Mouse (Mus musculus): ENCODE measurements at regions not wholly inside any gene's neighbourhood (a gene's known extent, or its start where the extent isn't known, plus 50 kb on each side); places are given as distances from the start of the nearest gene placed in this dataset.
A peak's percentile ranks its signal among the peaks of the same experiment; 100 is the strongest.
"Not testable (repeated sequence)": the region's sequence is repeated elsewhere in the genome, so short reads cannot be mapped to it uniquely, and the experiment has no call there.

DNA sequence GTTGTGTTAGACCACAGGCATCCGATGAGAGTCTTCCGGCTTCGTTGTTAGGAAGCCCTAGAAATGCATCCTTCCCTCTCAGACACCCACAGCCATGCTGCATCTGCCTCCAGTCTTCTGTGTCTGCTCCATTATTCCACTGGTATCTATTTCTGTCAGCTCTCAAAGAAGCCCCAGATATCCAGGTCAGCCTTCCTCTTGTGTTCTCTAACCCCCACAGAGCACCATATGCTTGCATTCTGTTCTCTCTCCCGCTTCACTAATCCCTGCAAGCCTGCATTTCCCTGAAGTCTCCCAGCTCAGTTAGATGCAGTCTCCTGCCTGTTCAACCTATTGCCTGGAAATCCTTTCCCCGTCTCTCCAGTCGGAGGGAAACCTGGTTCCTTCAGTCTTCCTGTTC lies 53.6 kb upstream of the Wdfy3 start:
- DNase-seq, result peak; percentile 64

DNA sequence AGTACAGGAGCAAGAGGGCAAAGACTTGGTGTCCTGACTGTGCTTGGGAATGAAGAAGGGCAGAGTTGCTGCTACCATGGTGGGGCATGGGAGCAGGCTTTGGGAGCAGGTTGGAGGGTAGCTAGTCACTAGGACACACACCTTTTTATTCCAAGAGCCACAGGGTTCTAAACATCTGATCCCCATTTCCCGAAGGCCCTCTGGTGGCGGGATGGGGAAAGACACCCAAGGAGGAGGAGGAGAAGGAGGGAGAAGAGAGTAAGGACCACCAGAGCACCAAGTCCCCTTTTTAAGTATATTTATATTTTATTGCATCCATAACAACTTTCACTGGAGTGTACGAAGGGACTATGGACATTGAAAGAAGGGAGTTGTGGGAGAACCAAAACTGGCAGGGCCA lies 57.0 kb upstream of the Wdfy3 start:
- DNase-seq, result no peak

DNA sequence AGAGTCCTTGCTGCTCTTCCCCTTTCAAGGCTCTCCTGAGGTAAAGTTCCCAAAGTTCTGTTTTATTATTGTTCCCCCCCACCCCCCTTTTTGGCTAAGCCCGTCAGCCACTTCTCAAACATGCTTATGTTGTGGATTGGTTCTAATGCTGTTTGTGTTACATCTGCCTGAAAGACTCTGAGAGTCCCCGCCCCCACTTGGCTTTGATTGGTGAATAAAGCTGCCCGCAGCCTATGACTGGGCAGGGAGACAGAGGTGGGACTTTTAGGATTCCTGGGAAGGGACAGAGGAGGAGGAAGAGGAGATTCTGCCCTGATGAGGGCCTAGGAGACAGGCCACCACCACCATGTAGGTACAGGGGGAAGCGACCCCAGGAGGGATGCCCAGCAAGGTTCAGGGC lies 78.3 kb upstream of the Wdfy3 start:
- DNase-seq, result no peak

DNA sequence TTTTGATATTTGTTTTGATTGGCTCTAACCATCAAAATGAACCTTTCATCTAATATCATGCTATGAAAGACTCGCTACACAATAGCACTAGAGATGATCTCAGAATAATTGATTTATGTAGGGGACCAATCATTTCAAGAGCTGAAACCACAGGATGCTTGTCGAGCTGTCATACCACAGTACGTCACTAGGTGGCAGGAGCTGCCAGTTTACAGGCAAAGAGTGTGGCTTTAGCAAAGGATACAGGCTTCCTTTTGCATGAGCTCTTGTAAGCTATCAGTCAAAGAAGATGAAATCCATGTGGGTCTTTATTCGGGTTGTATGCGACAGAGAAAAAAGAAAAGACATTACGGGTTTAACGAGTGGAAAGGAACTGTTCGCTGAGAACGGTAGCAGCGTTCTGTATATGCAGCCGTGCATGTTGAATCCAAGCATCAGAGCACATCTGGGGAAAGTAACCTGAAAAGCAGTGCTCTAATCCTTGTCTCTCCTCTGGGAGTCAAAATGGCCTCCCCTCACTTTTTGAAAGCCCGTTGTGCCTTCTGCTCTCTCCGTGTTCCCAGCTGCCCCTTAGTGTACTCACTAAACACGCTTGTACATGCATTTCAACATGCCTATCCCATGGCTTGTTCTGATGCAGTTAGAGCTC lies 79.9 kb upstream of the Wdfy3 start:
- DNase-seq, result peak; percentile 79

DNA sequence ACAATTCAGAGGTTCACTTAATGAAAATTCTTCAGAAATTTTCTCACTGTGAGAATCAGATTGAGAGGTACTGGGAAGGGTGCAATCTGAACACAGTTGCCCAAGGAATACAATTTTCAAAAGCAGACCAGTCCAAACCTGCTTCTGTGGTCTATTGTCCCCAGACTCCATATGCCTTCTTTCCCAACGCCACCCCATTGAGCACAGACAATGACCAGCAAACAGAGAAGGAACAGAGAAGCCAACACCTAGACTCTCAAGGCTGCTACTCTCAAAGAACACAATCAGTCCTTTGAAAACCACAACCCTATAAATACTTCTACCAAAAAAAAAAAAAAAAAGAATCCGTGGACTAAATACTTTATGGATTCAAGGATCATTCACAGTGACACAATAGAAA lies 89.9 kb upstream of the Wdfy3 start:
- no peak for DNase-seq

DNA sequence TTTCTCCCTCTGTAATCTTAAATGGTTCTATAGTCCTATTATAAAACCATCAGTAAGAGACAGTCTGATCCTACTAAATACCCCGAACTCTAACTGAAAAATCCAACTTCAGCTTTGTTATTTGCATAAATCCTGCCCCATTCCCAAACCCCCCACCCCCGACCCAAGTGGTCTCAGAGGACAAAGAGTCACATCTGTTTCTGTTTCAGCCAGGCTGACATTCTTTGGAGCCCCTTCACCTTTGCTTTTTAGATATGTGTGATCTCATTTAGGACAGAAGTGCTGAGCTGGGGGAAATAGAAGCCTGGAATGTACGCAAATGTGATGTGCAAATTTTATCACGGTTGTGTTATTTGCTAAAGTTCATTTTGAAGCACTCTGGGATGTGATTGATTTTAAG lies 98.3 kb upstream of the Wdfy3 start:
- no peak for DNase-seq

DNA sequence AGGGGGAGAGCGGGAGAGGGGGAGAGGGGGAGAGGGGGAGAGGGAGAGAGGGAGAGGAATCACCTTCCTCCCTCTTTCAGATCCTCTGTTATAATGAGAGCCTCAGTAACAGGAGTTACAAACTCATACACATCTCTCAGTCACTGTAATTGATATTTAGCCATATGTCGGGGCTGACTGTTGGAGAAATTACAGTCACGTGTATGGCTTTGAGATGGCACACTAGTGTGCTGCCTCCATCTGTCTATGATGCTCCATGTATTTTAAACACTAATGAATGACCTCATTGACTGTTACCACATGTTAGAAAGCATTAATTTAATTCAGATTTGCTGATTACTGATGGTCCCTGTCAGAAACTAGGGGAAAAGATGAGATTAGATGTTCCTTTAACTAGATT lies 102.1 kb upstream of the Wdfy3 start:
- peak; percentile 53 for DNase-seq

DNA sequence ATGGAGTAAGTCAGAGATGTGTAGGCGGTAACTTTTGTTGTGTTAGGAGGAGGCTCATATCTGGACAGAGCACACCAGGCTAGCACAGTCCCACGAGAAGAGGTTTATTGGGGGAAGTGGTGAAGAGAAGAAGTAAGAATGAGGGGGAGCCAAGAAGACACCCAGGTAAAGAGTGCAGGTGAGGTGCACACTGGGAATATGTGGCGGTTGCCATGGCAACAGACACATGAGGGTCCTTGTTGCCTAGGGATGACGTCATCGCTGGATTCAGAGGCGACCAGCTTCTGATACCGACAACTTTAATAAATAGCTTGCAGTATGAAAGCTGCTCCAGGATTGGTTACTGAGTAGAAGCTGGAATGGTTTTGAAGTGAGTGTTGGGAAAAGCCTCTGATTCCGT lies 110.5 kb upstream of the Wdfy3 start:
- peak; percentile 11 for DNase-seq

DNA sequence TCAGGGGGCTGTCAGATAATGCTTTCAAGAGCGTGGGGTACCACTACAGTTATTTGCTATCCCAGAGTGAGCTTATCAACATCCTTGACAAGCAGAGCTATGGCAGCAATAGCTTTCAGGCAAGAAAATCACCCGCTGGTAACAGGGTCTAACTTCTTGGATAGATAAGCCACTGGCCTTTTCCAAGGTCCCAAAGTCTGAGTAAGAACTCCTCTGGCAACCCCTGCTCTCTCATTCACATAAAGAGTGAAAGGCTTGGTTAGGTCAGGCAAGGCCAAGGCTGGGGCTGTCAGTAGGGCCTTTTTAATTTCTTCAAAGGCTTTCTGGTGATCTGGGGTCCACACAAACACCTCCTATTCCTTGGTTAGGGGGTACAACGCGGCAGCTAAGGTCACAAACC lies 119.2 kb upstream of the Wdfy3 start:
- not testable (repeated sequence) for DNase-seq

DNA sequence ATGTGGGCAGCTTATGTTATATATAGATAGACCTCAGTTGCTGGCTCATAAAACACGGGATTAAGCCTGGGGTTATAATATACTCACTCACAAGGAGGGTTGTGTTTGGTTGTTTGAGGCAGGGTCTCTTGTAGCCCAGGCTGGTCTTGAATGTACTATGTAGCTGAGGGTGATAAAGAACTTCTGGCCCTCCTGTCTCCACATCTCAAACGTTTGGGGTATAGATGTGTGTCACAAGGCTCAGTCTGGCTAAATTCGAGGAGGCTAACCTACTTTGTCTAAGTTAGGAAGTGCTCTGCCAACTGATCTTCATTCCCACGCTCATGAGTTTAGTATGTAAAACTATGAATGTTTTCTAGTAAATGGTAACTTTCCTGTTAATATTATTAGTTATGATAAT lies 136.7 kb upstream of the Wdfy3 start:
- DNase-seq, result no peak

DNA sequence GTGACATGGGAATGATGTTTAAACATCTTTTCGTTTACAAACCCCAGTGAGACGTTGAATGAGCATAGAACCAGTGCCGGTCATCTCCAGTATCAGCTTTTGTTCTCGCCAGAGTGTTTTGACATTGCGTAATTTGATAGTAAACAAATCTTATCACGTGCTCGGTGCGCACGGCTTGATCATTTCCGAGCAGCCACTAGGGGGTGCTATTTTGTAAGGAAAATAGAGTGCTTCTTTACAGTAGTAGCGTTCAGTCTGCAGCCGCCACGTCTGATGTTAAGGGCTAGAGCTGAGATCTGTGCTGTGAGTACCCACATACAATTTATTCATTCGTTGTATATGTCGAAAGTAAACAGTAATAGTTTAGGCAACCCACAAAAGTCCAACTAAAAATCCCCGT lies 137.2 kb upstream of the Wdfy3 start:
- DNase-seq, result peak; percentile 73

DNA sequence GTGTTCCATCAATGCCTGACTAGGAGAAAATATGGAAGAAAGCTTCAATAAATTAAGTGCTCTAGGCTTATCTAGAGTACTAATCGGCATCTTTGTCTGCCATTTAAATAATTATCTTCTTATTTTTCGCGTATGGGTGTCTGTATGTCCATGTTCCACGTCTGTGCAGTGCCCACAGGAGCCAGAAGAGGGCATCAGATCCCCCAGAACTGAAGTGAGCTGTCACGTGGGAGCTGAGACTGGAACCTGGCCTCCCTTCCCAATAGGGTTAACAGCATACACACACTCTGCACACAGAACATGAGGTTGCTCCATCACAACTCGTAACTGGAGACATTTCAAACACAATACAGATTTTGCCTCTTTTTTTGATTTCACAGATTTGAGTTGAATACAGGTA lies 143.4 kb upstream of the Wdfy3 start:
- DNase-seq, result peak; percentile 21

DNA sequence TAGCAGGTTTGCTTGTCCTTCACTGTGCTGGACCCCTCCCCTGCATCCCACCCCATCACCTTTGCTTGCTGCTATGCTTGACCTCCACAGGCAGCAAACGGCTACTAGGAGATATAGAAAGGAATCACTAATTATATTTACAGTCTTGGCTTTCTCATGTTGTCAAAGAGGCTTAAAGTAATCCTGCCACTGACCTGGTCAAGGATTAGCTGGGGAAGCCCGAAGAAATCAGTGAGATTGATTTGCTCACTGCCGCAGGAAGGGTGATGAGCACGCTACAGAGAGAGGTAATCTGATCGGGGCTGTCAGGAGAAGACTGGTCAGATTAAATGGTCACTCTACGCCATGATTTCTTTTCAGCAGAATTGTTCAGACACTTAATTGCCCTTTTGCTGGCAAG lies 157.4 kb upstream of the Wdfy3 start:
- no peak for DNase-seq

DNA sequence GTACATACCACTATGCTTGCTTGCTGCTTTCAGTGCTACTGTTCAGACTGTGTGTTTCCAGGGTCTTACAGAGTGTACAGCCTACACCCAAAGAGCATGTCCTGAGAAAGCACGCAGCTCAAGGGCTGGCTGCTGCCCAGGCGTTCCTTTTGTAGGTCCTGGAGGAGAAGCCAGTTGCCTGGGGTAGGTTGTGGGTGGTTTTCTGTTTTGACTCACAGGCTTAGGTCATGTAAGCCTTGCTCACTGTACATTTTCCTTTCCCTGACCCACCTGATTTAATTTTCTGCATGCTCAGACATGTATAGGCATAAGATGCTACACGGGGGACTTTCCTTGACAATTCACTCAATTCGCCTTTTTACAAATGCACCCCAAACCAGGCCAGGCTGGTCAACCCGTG lies 172.9 kb upstream of the Wdfy3 start:
- no peak for DNase-seq

DNA sequence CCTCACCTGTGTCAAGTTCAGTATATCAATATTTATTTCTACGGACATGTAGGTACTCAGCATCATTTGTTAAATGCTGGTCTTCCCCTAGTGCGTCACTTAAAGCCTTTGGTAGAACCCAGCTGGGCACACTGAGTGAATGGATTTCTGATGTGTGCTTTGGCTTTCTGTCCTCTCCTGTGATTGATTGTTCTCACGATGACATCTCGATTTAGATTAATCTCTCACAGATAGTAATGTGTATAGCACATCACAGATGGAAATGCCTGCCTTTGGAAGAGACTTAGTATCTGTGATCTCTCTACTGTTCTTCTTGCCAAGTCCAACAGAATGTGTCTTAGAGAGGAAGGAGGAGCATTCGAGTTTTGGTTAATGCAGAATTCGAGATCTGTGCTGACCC lies 175.0 kb upstream of the Wdfy3 start:
- DNase-seq, result no peak

DNA sequence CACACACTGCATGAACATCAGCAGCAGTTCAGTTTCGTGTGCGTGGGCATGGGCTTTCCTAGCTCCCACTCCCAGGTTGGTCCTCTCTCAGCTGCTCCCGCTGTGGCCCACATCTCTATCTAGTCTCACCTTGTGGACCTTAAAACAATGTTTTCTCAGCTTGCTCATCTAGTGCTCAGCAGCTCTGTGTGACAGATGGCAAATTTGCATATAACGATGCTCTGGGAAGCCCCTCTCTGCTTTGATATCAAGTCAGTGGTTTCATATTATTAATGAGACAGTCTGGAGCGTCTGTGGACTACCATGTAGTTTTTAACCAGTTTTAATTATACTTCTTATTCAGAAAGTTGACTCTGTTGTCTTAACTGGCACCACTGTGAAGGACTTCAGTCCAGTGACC lies 179.0 kb upstream of the Wdfy3 start:
- DNase-seq, result no peak

DNA sequence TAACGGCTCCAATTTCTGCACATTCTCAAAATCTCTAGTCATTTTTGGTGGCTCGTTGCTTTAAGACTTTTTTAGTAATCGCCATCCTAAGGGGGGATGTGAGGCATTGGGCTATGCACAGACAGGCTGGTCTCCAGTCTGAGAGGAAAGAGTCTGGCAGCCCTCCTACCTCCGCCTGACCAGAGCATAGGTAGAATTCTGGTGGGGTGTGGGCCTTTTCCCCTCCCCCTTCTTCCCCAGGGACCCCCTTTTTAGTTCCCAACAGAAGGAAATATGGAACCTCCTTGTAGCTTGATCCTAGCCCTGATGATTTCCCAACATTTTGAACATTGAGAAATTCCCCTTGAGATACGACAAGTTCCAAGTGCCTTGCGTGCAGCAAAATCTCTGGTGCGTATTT lies 181.4 kb upstream of the Wdfy3 start:
- no peak for DNase-seq

DNA sequence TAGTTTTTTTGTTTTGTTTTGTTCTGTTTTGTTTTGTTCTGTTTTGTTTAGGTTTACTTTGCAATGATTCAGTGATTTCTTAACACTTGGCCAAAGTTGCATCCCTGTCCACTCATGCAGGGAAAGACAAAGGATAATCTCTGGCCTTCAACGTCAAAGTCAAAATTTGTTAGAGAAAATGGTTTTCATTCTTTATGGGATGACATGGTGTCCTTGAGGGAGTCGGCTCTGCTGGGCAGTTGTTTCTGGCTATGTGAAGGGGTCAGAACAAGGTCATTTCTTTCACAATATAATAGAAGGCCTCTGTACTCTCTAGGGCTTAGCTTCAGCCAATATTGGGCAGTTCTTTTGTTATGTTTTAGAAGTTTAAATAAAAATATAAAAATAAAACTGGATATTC lies 184.1 kb upstream of the Wdfy3 start:
- no peak for DNase-seq

DNA sequence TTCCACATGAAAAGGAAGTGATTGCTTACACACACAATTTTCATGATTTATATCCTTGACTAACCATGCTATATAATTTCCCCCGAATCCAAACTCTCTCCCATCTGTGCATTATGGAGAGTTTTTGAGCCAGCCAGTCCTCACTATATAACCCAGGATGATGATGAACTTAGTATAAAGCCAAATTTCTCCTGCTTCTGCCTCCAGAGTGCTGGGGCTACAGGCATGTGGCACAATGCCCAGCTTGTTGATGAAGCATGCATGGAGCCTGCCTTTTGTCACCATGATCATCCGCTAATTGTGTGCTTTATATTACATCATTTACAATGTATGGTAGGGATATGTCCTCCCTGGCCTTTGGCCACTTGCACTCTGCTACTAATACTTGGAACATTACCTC lies 187.4 kb upstream of the Wdfy3 start:
- DNase-seq, result no peak

DNA sequence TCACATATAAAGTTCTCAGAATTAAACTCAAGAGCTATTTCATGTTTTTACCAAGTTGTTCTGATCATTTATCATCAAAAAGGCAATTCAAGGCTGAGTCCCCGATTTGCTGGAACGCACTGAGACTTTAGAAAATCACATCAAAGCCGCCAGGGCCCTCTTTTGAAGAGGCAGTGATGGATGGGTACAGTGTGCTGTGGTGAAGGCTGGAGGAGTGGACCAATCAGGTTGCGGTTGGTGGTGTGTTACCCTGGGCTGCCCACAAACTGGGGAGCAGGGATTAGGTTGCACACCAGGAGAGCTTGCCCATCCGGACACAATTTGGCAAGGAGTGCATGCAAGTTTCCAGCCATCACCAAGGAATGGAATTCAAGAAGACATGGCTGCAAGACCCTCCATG lies 191.9 kb upstream of the Wdfy3 start:
- DNase-seq, result no peak

DNA sequence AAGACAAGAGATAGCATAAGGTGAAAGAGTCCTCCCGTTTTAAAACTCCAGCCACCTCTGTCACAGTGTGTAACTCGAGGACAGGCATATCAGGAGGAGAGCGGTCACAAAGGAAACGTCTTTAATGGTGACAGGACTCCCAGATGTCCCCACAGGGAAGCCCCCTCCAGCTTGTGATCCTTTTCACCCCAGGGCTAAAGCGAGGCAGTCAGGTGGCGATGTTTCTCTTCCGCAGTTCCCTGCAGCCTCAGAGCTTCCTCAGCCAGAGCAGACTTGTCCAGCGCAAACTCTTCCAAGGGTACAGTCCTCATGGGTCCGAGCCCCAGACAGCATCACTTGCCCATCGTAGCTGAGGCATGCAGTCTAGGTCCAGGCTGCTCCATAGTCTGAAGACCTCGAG lies 196.7 kb upstream of the Wdfy3 start:
- DNase-seq, result no peak

DNA sequence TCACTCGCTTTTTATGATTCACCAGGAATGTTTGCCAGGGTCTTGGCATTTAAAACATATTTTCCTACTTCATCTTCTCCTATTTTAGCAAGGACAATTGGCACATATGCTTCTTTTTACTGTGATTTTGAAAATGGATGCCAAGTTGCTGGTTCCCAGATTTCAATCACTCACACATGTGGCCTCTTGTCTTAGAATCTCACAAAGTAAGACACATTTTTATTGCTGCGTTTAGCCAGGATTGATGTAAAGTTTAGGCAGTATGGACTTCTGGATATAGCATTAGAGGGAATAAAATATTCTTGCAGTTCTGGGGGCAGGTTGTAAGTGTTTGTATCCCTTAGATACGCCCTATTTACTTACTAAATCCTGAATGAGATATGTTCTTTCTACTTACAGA lies 197.4 kb upstream of the Wdfy3 start:
- no peak for DNase-seq

DNA sequence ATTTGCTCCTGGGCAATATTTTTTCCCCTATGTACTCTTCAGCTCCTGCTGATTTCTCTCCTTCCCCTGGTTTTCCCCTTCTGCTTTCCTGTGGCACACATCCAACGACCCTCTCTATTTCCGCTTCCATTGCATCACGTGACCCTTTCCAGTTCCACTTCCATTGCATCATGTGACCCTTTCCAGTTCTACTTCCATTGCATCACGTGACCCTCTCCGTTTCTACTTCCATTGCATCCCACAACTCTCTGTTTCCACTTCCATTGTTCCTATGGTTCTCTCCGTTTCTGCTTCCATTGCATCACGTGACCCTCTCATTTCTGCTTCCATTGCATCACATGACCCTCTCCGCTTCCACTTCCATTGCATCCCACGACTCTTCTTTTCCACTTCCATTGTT lies 199.5 kb upstream of the Wdfy3 start:
- DNase-seq, result no peak

DNA sequence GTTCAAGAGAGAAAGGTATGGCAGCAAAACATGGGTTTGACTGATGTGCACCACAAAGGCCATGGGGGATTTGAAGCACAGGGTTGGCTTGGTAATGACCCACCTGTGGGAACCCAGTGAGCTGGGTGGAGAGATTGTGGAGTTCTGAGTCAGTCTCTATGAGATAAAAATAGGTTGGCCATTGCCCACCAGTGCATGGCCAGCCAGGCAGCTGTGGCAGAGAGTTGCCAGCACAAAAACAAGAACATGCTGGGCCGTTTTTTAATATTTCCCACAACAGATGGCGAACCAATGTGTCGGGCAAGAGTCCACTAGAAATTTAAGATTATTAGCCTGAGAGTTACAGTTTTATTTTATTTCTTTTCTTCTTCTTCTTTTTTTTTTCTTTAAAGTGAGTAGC lies 205.6 kb upstream of the Arhgap24 start:
- no peak for DNase-seq

DNA sequence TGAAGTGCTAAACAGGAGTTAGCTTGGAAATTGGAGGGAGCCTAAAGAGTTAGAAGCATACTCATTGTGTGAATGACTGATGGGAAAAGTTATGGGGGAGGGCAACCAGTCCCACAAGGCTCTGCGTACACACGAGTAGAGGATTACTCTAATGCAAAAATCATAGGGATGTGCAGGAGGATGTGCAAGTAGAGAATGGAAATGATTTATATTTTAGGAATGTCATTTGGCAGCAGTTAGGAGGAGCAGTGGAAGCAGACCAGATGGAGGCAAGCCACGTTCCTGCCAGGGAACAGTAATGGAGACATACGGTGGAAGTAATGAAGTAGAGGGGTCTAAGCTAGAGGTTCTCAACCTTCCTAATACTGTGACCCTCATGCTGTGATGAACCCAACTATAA lies 194.1 kb upstream of the Arhgap24 start:
- DNase-seq, result peak; percentile 8

DNA sequence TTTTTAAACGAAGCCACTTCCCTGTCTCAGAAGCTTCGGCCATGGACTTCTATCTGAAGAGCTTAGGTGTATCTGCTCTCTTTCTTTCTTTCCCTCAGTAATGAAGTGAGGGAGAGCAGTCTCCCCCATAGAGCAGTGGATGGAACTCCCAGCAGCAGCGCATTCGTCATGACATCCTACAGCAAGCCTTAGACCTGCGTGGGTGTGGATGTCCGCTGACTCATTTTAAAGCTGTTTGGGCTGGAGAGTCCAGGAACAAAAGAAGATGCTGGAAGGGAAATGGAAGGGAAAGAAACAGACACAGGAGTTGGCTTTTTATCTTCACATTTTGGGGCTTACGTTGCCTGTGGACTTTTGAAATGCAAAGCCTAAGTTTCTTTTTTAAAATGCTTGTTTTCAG lies 190.3 kb upstream of the Arhgap24 start:
- no peak for DNase-seq
